Mouse (Mus musculus): ENCODE results near the gene Rpl38.
"Not testable (repeated sequence)": the region's sequence is repeated elsewhere in the genome, so short reads cannot be mapped to it uniquely, and the experiment has no call there.

The Rpl38 gene

GRCm38 (mm10) chr11:114656994-114657644, 11.2 kb upstream of the Rpl38 start:
- no peak for DNase-seq (ENCODE audit: low read depth, low spot score)

- DNase-seq (ENCODE audit: low read depth, low spot score), result peak; percentile 79
Observed at GRCm38 (mm10) chr11:114657737-114658136, 10.6 kb upstream of the Rpl38 start.

- DNase-seq (ENCODE audit: low read depth, low spot score), result no peak
Observed at GRCm38 (mm10) chr11:114662161-114662560, 6.2 kb upstream of the Rpl38 start.

GRCm38 (mm10) chr11:114662746-114663362, 5.5 kb upstream of the Rpl38 start:
- peak; percentile 62 for DNase-seq (ENCODE audit: low read depth, low spot score)

- DNase-seq (ENCODE audit: low read depth, low spot score), result no peak
Observed at GRCm38 (mm10) chr11:114664164-114664563, 4.2 kb upstream of the Rpl38 start.

GRCm38 (mm10) chr11:114665463-114665862, 2.9 kb upstream of the Rpl38 start:
- no peak for DNase-seq (ENCODE audit: low read depth, low spot score)

- no peak for DNase-seq (ENCODE audit: low read depth, low spot score)
Observed at GRCm38 (mm10) chr11:114666786-114667185, 1.5 kb upstream of the Rpl38 start.

GRCm38 (mm10) chr11:114667236-114667931, 940 bp upstream of the Rpl38 start:
- DNase-seq (ENCODE audit: low read depth, low spot score), result no peak

GRCm38 (mm10) chr11:114667932-114668285, 415 bp upstream of the Rpl38 start:
- DNase-seq (ENCODE audit: low read depth, low spot score), result not testable (repeated sequence)

GRCm38 (mm10) chr11:114668741-114669623, 658 bp downstream of the Rpl38 start:
- peak; percentile 88 for DNase-seq (ENCODE audit: low read depth, low spot score)

GRCm38 (mm10) chr11:114669651-114670168, 1.4 kb downstream of the Rpl38 start:
- no peak for DNase-seq (ENCODE audit: low read depth, low spot score)

GRCm38 (mm10) chr11:114671147-114671546, 2.8 kb downstream of the Rpl38 start:
- no peak for DNase-seq (ENCODE audit: low read depth, low spot score)

- DNase-seq (ENCODE audit: low read depth, low spot score), result peak; percentile 68
Observed at GRCm38 (mm10) chr11:114672794-114673718, 4.7 kb downstream of the Rpl38 start.

GRCm38 (mm10) chr11:114673719-114674050, 5.4 kb downstream of the Rpl38 start:
- DNase-seq (ENCODE audit: low read depth, low spot score), result no peak

- DNase-seq (ENCODE audit: low read depth, low spot score), result no peak
Observed at GRCm38 (mm10) chr11:114674180-114674579, 5.9 kb downstream of the Rpl38 start.

- DNase-seq (ENCODE audit: low read depth, low spot score), result not testable (repeated sequence)
Observed at GRCm38 (mm10) chr11:114674796-114675195, 6.5 kb downstream of the Rpl38 start.

GRCm38 (mm10) chr11:114675341-114675825, 7.1 kb downstream of the Rpl38 start, which contains the start of gene Ttyh2:
Ttyh2 (plus strand) TSS chr11:114675431.
- DNase-seq (ENCODE audit: low read depth, low spot score), result peak; percentile 87

GRCm38 (mm10) chr11:114675826-114676401, 7.6 kb downstream of the Rpl38 start:
- DNase-seq (ENCODE audit: low read depth, low spot score), result no peak

GRCm38 (mm10) chr11:114676431-114676830, 8.1 kb downstream of the Rpl38 start:
- DNase-seq (ENCODE audit: low read depth, low spot score), result no peak

All from mesoderm, embryonic 11.5 days (tissue).